Mouse (Mus musculus): ENCODE measurements around the gene Dnah6. TPM values are rescaled to one million over a fixed set of nuclear protein-coding genes. Genes with fewer than 3 reads are reported as not detected.

Dnah6 gene
- total RNA-seq, 2 experiments from 2014 or later = 0.05 to 0.11 TPM

- DNase-seq = no peak
These were observed 194.6 kb downstream of the Dnah6 start for GRCm38 (mm10) chr6:73026898-73027297.

- no peak for DNase-seq
These were observed 201.4 kb downstream of the Dnah6 start for GRCm38 (mm10) chr6:73020061-73020460.

- DNase-seq = no peak
These were observed 202.6 kb downstream of the Dnah6 start for GRCm38 (mm10) chr6:73018725-73019280.

DNA sequence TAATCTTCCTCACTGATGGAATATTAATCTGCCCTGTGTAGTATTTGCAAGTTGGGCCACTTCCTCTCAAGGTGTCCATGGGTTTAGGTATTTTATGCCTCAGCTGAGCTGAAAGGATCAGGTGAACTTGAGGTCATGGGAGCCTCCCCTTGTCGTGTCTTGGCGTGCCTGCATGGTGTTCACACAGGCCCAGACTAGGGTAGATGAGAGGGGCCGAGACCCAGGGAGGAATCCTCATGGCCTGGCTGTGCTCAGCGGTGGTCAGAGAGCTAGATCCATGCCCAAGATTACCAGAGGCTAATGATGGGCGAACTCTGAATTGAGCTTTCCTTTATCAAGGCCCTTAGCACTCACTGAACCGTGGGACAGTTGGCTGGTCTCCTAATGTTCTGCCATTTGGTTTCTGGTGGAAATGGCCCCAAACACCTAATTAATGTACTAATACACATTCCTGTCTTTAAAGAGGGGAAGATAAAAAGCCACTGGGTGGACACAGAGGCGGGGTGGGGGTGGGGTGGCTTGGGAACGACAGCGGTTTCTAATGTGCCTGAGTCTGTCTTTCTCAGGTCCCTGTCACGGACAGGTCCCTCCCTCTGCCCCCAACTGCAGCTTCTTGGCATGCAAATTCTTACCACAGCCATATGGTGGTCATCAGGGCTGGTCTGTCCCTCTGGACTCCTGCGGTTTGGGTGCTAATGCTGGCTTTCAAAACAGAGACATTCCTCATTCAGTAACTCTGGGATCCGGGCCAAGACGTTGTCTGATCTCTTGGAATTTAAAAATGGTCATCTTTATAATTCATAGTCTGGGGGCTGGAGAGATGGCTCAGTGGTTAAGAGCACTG is 206.9 kb downstream of the Dnah6 start:
- DNase-seq = peak; percentile 34

GRCm38 (mm10) chr6:73012931-73013330 is 208.5 kb downstream of the Dnah6 start:
- no peak for DNase-seq

GRCm38 (mm10) chr6:73011827-73012226 is 209.6 kb downstream of the Dnah6 start:
- peak; percentile 51 for DNase-seq

DNA sequence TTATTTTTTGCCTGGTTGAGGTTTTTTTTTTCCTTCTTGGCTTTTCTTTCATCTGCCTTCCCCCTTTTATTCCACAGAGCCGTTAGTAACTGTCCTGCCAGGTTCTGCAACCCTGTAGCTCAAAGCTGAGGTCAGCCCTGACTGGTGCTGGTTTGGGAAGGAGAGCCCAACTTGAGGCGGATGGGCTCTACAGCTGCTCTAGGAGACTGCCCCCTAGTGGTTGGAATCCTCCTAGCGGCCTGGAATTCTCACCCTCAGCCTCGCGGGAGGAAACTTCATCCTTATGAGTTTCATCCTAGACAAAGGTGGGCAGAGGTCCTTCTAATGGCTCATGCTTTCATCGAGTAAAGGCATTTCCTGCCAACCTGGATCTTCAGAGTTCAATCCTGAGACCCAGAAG is 211.4 kb downstream of the Dnah6 start:
- DNase-seq = peak; percentile 86

- no peak for DNase-seq
These were observed 217.8 kb downstream of the Dnah6 start for GRCm38 (mm10) chr6:73003601-73004000.

DNA sequence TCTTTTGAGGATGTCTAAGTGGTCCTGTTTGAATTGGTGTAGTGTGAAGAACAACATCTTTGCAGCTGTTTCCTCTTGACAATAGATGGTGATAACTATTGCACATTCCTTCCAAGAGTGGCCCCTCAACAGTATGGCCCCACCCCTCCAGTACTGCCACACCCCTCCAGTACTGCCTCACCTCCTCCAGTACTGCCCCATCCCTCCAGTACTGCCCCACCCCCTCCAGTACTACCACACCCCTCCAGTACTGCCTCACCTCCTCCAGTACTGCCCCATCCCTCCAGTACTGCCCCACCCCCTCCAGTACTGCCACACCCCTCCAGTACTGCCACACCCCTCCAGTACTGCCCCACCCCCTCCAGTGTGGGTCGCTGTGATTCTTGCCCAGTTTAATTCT is 219.1 kb downstream of the Dnah6 start:
- DNase-seq = no peak

DNA sequence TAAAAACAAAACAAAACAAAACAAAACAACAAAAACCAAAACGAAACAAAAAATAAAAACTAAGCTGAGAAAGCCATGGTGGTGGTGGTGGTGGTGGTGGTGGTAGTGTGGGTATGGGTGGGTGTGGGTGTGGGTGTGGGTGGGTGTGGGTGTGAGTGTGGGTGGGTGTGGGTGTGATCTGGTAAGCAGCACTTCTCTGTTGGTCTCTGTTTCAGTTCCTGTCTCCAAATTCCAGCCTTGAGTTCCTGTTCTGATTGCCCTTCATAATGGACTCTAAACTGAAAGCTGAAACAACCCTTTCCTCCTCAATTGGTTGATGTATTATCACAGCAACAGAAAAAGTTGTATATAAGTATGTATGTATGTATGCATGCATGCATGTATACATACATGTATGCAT is 222.6 kb downstream of the Dnah6 start:
- DNase-seq = no peak

- DNase-seq = no peak
These were observed 227.8 kb downstream of the Dnah6 start for GRCm38 (mm10) chr6:72993688-72994082.

GRCm38 (mm10) chr6:72993054-72993687 is 228.3 kb downstream of the Dnah6 start:
- DNase-seq = no peak

GRCm38 (mm10) chr6:72990206-72990605 is 231.2 kb downstream of the Dnah6 start:
- DNase-seq = no peak

DNA sequence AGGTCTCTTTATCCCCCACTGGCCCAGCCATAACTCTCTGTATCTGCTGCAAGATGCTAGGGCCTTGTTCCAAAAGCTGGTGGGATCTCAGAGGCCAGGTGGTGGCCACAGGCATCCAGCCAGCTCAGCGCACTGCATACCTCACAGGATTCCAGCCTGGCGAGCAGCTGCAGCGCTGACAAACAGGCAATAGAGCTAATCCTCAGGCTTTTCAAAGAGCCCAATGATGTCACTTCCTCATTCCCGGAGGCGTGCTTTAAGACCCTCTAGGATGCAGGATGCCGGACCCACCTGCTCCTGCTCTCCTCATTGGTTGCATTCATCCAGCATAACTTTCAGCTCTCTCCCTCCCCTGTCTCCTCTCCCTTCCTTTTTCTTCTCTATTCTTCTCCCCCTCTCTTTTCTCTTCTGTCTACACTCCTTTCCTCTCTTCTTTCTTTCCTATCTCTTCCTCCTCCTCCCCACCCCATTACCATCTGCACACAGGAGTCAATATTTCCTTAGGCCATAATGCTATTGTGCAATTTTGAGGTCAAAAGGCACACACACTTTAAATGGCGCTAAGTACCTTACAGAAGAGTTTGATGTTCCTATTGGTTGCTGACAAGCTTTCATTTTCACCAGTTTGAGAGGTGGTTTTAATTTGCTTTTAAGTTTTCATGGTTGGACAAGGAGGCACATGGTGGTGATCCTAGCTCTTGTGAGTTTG is 232.3 kb downstream of the Dnah6 start:
- peak; percentile 37 for DNase-seq

DNA sequence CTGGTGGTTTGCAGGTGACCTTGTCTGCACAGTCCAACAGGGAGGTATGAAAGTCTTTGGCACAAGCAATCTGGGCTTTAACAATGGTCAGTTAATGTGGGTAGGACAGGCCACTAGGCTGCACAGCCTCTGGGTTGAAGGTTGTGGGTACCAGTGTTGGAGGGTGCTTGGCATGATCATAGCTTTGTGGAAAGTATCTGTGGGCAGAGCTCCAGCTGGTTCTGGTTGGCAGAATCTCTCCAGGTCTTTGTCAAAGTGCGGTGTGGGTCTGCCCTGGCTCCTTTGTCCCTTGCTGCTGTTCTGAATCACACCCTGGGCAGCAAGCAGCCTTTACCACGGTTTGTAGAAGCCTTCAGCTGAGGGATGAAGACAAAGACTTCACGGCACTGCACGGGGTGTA is 238.9 kb downstream of the Dnah6 start:
- DNase-seq = no peak

- DNase-seq = no peak
These were observed 239.6 kb downstream of the Dnah6 start for GRCm38 (mm10) chr6:72981851-72982250.

DNA sequence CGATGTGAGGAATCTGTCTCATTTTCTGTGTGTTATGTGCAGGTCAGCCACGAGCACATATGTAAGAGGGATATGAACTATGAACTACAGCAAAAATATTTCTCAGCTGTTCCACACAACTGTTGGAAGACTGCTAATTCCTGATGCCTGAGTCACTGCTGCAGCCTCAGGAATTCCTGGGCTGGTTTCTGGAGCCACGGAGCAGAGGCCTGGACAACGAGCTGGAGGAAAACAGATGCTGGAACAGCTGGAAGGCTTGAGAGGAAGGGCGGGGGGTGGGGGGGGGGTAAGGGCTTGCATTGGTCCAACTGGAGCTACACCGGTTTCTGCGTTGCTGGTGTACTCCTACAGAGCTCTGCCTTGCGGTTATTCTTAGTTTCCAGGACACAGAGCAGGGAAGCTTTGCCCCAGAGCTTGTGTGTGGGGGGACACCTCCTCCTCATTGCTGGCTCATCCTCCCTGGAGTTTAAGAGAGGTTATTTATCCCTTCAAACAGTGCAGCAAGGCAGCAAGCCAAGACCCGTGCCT is 240.3 kb downstream of the Dnah6 start:
- peak; percentile 28 for DNase-seq

DNA sequence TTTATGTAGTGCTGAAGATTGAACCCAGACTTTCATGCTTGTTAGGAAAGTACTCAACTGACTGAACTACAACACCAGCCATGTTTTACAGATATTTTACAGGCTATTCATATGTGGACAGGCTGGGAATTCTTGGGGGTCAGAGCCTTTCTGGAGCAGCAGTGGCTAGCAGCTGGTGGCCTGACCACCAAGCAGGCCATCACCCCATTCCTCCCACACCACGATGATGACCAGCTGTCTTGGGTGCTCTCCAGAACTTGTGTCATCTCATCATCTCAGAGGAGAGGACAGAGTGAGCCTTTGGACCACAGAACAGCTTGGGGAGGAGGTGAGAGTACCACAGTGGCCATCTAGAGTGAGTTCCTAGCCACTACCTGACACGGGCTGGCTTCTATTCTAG is 244.6 kb downstream of the Dnah6 start:
- no peak for DNase-seq

GRCm38 (mm10) chr6:72971074-72971473 is 250.4 kb downstream of the Dnah6 start:
- DNase-seq = no peak

- no peak for DNase-seq
These were observed 251.7 kb downstream of the Dnah6 start for GRCm38 (mm10) chr6:72969787-72970186.

All from gastrocnemius, postnatal 10 days (tissue).